Mouse (Mus musculus): Measurements from ENCODE around the gene Gm20390.

Gm20390 gene

GRCm38 (mm10) chr11:93968005-93968847 lies at the start of gene Gm20390, which contains the start of gene Nme1:
Gene Gm20390 (minus strand): TSS chr11:93968293.
Gene Nme1 (minus strand): TSS chr11:93968521.
- DNase-seq, result peak; percentile 98

- no peak for DNase-seq
These were observed 35.3 kb upstream of the Gm20390 start for GRCm38 (mm10) chr11:94003346-94003745.

DNA sequence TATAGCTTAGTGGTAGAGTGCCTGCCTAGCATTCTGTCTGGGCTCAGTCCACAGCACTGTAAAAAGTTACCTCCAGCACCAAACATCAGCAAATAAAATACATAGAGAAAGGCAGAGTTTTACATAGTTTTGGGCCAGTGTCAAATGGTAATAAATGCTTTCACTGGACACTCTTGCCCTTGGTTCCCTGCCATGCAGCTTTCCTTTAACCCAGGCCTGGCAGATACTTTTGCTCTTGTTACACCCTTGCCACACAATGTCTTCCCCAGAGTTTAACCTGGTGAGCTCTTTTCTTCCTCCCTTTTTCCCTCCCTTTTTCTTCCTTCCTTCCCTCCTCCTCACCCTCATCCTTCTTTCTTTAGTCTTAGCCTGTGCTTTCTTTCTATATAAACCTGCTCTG lies 31.2 kb upstream of the Gm20390 start:
- DNase-seq, result no peak

DNA sequence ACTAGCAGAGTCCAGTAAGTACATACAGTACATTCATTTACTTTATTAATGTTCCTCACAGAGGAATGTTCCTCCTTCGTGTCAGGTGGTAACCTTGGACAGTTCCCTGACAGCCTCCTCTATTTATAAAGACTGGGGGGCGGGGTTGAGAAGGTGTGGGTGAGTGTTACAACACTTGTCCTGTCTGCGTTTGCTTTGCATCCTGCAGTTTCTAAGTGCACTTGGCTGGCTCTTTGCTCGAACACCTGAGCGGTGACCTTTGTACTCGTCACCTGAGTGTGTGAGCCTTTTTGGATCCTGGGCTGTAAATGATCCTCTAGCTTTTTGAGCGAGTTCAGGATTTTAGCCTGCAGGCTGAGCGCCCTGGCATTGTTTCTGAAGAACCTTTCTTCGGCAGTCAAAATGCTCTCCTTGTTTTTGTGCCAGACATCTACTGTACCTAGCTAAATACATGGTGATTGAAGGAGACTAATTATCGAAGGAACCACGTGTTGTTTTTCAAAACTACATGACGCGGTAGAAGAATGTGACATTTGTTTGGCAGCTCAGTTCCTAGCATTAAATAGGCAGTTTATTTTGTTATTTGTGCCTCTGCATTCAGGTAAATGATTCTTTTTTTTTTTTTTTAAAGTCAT lies 29.2 kb upstream of the Gm20390 start:
- DNase-seq, result peak; percentile 25

DNA sequence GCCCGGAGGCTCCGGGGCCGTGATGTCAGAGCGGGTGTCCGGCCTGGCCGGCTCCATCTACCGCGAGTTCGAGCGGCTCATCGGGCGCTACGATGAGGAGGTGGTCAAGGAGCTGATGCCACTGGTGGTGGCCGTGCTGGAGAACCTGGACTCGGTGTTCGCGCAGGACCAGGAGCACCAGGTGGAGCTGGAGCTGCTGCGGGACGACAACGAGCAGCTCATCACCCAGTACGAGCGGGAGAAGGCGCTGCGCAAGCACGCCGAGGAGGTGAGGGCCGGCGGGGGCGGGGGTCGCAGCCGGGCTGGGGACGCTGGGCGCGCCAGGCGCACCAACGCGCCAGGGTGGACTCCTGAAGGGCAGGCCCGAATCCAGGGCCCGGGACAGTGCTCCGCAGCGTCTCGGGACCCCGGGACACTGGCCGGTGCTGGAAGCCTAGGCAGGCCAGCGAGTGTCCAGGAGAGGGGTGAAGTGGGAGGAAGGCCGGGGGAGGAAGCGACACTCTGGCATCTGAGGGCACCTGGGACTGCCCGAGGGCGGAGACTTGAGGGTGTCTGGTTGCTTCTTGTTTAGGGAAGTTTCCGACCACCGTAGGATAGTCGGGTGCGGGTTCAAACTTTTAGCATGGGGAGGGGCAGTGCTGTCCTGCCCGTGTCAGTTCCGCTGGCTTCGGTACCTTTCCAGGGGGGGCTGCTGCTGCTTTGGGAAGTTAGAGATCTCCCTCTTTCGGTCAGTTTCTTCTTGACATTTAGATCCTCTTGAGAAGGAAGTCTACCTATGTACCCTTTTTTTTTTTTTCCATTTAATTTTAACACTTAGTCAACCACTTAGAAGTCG lies 28.4 kb upstream of the Gm20390 start:
- no peak for DNase-seq

DNA sequence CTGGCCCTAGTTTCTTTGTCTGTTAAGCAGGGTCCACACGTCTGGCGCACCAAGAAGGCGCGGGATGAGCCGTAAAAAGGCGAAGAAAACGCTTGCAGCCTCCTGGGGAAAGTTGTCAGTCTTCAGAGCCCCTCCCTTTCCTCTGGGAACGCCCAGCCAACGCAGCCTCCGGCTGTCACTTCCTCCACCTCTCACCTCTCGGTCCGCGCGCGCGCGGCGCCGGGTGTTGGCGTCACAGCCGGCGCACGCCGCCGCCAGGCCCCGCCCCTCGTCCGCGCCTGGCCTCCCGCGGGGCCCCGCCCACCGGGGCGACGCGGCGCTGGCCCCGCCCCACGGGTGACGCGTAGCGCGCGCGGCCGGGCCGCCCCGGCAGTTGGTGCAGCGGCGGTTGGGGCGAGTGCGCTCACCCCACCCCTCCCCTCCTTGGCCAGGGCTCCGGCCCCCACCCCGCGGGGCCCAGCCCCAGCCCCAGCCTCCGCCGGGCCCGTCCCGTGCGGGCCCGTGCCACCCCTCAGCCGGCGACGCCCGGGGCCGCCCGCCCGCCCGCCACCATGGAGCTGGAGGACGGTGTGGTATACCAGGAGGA lies 27.7 kb upstream of the Gm20390 start, which contains the start of gene Spag9:
Gene Spag9 (plus strand): TSS at position 372 of the 586 bp plus-strand sequence.
- DNase-seq, result peak; percentile 90

DNA sequence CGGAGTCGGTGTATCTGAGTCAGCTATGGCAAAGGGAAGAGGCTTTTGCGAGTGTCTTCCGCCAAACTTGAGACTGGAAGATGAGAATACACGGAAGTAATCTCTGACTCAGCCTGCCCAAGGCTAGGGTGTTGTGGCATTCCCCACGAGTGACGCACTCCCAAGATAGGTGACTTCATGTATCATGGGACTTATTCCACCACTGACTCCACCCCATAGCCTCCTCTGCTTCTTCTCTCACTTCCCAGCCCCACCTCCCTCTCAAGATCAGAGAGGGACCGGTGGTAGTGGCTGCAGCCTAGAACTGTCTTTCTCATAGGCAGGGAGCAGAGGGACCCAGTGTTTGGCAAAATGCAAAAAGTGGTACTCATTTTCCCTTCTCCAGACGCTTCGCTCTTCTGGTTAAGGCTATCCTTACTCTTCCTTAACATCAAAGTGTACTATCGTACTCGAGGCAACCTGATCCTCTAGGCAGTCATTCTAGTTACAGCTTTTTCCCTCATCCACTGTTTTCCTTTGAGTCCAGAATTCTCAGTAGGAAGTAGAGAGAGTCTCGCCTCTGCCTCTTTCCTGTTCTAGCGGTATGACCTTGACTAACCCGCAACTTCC lies 27.1 kb upstream of the Gm20390 start:
- peak; percentile 71 for DNase-seq

DNA sequence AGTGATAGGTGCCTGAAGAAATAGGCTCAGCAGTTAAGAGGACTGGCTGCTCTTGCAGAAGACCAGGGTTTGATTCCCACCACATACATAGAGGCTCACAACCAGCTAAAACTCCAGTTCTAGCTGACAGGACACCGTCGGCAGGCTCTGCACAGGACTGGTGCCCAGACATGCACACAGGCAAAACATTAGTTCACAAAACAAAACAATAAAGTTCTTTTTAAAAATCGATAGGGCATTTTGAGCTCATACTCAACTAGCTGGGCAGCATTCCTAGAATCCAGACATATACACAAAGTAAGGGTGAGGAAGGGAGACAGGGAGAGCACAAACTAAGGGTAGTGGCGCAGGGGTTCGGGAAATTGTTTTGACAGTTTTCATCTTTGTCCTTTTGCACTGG lies 26.4 kb upstream of the Gm20390 start:
- DNase-seq, result no peak

- DNase-seq, result no peak
These were observed 20.4 kb upstream of the Gm20390 start for GRCm38 (mm10) chr11:93988328-93989062.

- DNase-seq, result no peak
These were observed 19.7 kb upstream of the Gm20390 start for GRCm38 (mm10) chr11:93987625-93988327.

DNA sequence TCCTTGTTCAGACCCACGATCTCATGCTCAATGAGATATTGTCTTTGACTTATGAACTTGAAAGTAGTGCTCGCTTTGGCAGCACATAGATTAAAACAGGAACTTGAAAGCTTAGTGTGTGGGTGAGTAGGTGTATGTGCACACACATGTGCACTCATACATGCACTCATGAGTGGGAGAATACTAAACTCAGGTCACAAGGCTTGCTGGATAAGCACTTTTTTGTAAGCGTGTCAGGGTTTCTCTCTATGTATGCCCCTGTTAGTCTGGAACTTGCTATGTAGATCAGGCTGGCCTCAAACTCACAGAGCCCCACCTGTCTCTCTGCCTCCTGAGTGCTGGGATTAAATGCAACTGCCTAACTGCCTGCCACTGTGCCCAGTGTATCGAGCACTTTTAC lies 18.9 kb upstream of the Gm20390 start:
- no peak for DNase-seq

DNA sequence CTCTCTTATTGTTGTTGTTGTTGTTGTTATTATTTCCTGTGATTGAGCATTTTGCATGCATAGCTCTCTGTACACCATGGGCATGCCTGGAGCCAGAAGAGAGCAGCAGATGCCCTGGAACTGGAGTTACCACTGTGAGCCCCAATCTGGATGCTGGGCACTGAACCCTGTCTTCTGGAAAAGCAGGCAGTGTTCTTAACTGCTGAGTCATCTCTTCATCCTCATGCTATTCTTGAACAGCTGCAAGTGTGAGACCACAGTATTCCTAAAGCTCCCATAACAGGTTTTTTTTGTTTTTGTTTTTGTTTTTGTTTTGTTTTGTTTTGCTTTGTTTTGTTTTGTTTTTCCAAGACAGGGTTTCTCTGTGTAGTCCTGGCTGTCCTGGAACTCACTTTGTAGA lies 18.2 kb upstream of the Gm20390 start:
- DNase-seq, result no peak

DNA sequence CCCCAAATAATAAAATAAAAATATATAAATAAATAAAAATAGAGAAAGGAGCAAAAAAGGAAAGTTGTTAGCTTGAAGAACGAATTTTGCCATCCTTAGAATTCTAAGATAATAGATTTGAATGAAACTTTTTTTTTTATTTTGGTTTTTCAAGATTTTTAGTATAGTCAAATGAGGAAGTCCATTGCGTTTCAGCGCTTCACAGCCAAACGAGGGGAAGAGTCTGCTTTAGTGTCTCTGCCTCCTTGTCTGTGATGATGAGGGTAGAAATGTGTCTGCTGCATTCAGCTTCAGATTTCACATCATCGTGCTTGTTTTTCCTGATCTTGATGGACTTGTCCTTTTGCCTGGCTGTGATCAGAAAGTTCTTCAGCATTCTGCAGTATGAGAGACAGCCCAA lies 17.2 kb upstream of the Gm20390 start:
- no peak for DNase-seq

- DNase-seq, result no peak
These were observed 16.5 kb upstream of the Gm20390 start for GRCm38 (mm10) chr11:93984619-93985018.

GRCm38 (mm10) chr11:93979502-93980049 lies 11.5 kb upstream of the Gm20390 start:
- no peak for DNase-seq

DNA sequence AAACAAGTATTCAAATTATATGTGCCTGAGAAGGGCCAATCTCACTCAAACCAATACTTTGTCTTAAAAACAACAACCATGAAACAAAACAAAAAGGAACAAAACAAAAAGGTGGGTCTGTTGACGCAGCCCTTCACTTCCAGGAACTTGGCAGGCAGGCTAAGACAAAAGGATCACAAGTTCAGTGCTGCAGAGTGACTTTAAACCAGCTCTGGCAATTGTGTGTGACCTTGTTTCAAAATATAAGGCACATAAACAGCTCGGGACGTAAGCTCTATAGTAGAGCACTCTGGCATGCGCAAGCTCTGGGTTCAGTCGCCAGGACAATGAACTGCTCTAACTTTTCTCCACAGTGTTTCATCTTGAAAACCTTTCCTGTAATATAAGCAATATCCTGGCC lies 4.9 kb upstream of the Gm20390 start:
- DNase-seq, result no peak

DNA sequence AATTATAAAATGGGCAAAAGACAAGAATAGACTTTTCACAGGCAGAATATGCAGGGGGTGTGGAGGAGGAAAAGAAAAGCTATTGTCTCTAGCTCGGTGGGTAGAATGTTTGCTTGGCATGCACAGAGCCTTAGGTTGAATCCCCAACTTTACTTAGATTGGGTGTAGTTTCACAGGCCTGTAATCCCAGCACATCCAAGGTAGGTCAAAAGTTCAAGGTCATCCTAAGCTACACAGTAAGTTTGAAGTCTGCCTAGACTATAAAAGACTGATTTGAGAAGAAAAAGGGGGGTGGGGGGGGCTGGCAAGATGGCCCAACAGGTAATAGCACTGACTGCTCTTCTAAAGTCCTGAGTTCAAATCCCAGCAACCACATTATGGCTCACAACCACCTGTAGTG lies 1.7 kb upstream of the Gm20390 start:
- no peak for DNase-seq

DNA sequence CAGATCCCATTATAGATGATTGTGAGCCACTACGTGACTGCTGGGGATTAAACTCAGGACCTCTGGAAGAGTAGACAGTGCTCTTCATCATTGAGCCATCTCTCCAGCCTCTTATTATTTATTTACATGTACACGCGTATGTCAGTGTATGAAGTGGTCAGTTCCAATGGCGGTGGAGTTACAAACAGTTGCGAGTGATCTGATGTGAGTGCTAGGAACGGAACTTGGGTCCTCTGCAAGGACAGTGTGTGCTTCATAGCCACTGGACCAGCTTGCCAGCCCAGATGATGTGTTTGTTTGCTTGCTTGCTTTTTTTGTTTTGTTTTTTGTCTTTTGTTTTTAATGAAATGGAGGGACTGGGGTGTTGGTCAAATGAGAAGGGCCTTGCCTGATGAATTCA lies 1.1 kb upstream of the Gm20390 start:
- no peak for DNase-seq

DNA sequence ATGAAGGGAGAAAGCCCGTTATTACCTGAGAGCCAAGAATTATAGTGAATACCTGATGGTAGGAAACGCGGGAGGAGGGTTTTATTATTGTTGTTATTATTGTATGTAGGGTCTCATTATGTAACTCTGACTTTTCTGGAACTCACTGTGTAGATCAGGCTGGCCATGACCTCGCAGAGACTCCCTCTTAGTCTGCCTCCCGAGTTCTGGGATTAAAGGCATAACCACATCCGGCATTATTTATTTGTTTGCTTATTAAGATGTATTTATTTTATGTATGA lies 695 bp upstream of the Gm20390 start:
- no peak for DNase-seq

GRCm38 (mm10) chr11:93967381-93967780 lies 712 bp downstream of the Gm20390 start:
- no peak for DNase-seq

DNA sequence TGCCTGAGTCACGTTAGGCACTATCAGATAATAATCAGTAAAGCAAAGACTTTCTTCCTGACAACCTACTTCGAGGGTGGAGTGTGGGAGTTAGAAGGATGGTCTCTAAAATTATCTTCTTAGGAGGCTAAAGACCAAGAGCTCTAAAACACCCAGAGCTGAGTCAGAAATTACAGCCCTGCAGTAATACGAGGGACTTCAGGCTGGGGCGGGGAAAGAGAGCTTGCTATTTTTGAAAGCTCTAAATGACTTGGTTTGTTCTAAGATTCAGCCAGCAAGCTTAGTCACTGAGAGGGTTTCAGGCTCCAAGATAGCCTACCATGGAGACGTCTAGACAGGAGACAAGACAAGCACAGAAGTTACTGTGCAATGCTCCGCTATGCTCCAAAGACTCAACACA lies 2.7 kb downstream of the Gm20390 start:
- DNase-seq, result no peak
